Mouse (Mus musculus) hindbrain, embryonic 14.5 days (tissue): ENCODE measurements around the gene Atg5. TPM values are rescaled to one million over a fixed set of nuclear protein-coding genes. Genes with fewer than 3 reads are reported as not detected.

ENCODE experiments used
- ATAC-seq: fragments of 200-750 bp; cut with Nextera tagmentation; 2 replicates; pipeline ENCODE4 v1.8.0; 2017; ENCODE audit warnings: moderate number of reproducible peaks, mild to moderate bottlenecking, moderate TSS enrichment, moderate library complexity; ENCODE audit not compliant: low FRiP score
- DNase-seq: peaks from one replicate; pipeline ENCODE4 v3.0.0-alpha.2; 2015; ENCODE audit warnings: low spot score
- H3K27ac ChIP-seq: fragments of 300-500 bp; sonication (generic); 2 replicates; pipeline ENCODE4 v1.5.1; 2014; ENCODE audit warnings: mild to moderate bottlenecking, moderate library complexity
- H3K27me3 ChIP-seq: fragments of 300-500 bp; sonication (generic); 2 replicates; pipeline ENCODE4 v1.6.1; 2014; ENCODE audit warnings: mild to moderate bottlenecking, low read length, mixed read lengths; ENCODE audit not compliant: control insufficient read depth, insufficient read depth
- H3K36me3 ChIP-seq: fragments of 300-500 bp; sonication (generic); replicated peaks from 2 replicates; pipeline ENCODE4 v1.6.1; 2014; ENCODE audit not compliant: control insufficient read depth, insufficient read depth
- H3K4me1 ChIP-seq: fragments of 300-500 bp; sonication (generic); replicated peaks from 2 replicates; pipeline ENCODE4 v1.6.1; 2014; ENCODE audit warnings: antibody characterized with exemption, low read length, mixed read lengths; ENCODE audit not compliant: control insufficient read depth, insufficient read depth
- H3K4me2 ChIP-seq: fragments of 300-500 bp; sonication (generic); replicated peaks from 2 replicates; pipeline ENCODE4 v1.6.1; 2014; ENCODE audit warnings: mild to moderate bottlenecking, moderate library complexity
- H3K4me3 ChIP-seq: fragments of 300-500 bp; sonication (generic); replicated peaks from 2 replicates; pipeline ENCODE4 v1.5.1; 2014; ENCODE audit warnings: mild to moderate bottlenecking, low read length
- H3K9ac ChIP-seq: fragments of 300-500 bp; sonication (generic); 2 replicates; pipeline ENCODE4 v1.6.1; 2014
- H3K9me3 ChIP-seq: fragments of 300-500 bp; sonication (generic); 2 replicates; pipeline ENCODE4 v1.6.1; 2016; ENCODE audit warnings: low read length; ENCODE audit not compliant: control insufficient read depth
- WGBS: fragments of 180-500 bp; shearing (Covaris S2); extraction: QIAGEN DNeasy Blood & Tissue Kit; methylation state at CpG from one replicate; pipeline ENCODE4 v1.1.7; 2014; 5-methylcytosine and 5-hydroxymethylcytosine counted together
- microRNA counts: library from miRNA; unstranded; fragments of <30 nt; microRNA quantifications from one replicate; lab custom pipeline; 2016
- microRNA-seq: library from miRNA; unstranded; fragments of <30 nt; microRNA quantifications from one replicate; pipeline ENCODE4, GENCODE M21; 2016
- polyA plus RNA-seq: library from polyadenylated mRNA; unstranded; fragments of >200 nt; fragmentation: Nextera tagmentation; extraction: Ambion mirVana; gene quantifications from 2 replicates; pipeline ENCODE4 v1.2.1, GENCODE M21; 2014

Gene Atg5
- polyA plus RNA-seq, 1 experiment from 2014 or later, result 41.6 TPM

GRCm38 (mm10) chr10:44409958-44410357 is 141.8 kb downstream of the Atg5 start:
- WGBS, result 86% methylated on average over 11 of the region's 11 CpGs
- H3K9me3 ChIP-seq, result 0 out of 2 replicates have a peak, but pooled peaks cover 5% of the 10 kb centered on the region
- H3K4me3 ChIP-seq, result no peak overlapping the region
- H3K36me3 ChIP-seq, result no peaks in the 10 kb centered on the region
- no peak overlapping the region for H3K27ac ChIP-seq
- DNase-seq (no peak), ATAC-seq (no peak)
- H3K4me2 ChIP-seq, result no peak overlapping the region
- H3K27me3 ChIP-seq, result no peaks in the 10 kb centered on the region
- H3K4me1 ChIP-seq, result no peaks in the 10 kb centered on the region
- no peak overlapping the region for H3K9ac ChIP-seq

MicroRNAs encoded within 50 kb of the gene (microRNA counts, 519-probe panel; counts per million panel counts)
- not detected for microRNA mmu-miR-1929 (lab: Ali Mortazavi, UCI)

Small RNAs within 50 kb of the gene (microRNA-seq; reads per million reads assigned to microRNA genes)
- gene Mir1929, result 0.97 reads per million

Other genes starting within 250 kb of the Atg5 start
- 0.20 and 0.21 TPM in 2 replicates for gene Crybg1, start 119.5 kb upstream of the Atg5 start, polyA plus RNA-seq